ENCODE assay signal across 8 mouse cellular contexts in the genomic region with DNA sequence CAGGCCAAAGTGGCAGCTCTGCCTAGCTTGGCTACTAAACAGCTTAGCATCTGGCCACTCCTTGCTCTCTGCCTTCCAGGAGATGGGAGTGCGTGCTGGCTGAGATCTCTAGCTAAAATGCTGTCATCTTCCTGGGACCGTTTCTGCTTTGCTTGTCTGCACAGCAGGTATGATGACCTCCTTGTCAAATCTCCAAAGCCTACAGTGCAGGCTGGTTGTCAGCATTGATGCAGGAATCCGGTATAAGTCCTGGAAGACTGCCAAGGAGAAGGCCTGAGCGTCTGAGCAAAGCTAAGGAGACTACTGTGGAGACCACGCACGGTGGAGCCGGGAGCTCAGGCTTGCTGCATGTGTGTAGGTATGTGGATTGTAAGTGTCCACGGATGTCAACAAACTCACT. TPM values are rescaled to one million over a fixed set of nuclear protein-coding genes. Genes with fewer than 3 reads are reported as not detected.
DNase-seq lines count a peak whose midpoint lies in the region; ATAC-seq and TF ChIP-seq lines count a peak whose summit lies in the region.

A gene (plus strand): TSS at position 173 of the 400 bp plus-strand sequence.

- H3K4me2 ChIP-seq in neural tube, embryonic 12.5 days (replicated peaks), result no peak within 1 kb of the TSS
- no peak within 1 kb of the TSS for H3K4me2 ChIP-seq in neural tube, embryonic 15.5 days
- H3K4me2 ChIP-seq in intestine, embryonic 16.5 days (ENCODE audit: low read depth, low read length), result no peak within 1 kb of the TSS

- no peaks in the 10 kb centered on the region for H3K9me3 ChIP-seq in neural tube, embryonic 12.5 days
- no peaks in the 10 kb centered on the region for H3K9me3 ChIP-seq in neural tube, embryonic 15.5 days (replicated peaks)
- no peaks in the 10 kb centered on the region for H3K9me3 ChIP-seq in intestine, embryonic 16.5 days (ENCODE audit: control insufficient read depth, low read length)

- H3K36me3 ChIP-seq in neural tube, embryonic 12.5 days, result peaks cover under 1% of the 10 kb centered on the region; the same call in 1 of the 2 replicates
- no peaks in the 10 kb centered on the region for H3K36me3 ChIP-seq in neural tube, embryonic 15.5 days
- H3K36me3 ChIP-seq in intestine, embryonic 16.5 days (ENCODE audit: control insufficient read depth, insufficient read depth, low read length), result peaks cover 2% of the 10 kb centered on the region; the same call in 1 of the 2 replicates

- WGBS in cerebellum, adult 2 months, result 18% methylated on average over 8 of the region's 8 CpGs
- WGBS in neural tube, embryonic 12.5 days, result 87% methylated on average over 8 of the region's 8 CpGs
- WGBS in neural tube, embryonic 15.5 days, result 73% methylated on average over 8 of the region's 8 CpGs
- 63% methylated on average over 8 of the region's 8 CpGs for WGBS in intestine, embryonic 16.5 days

- intact Hi-C loops in left cerebral cortex, postnatal 25 days (cut with DNase I), result no loop called here

- no peak within 1 kb of the TSS for H3K9ac ChIP-seq in neural tube, embryonic 12.5 days
- no peak within 1 kb of the TSS for H3K9ac ChIP-seq in neural tube, embryonic 15.5 days (replicated peaks)
- H3K9ac ChIP-seq in intestine, embryonic 16.5 days (ENCODE audit: low read depth, low read length), result no peak within 1 kb of the TSS

- TF ChIP-seq CTCF in cerebellum, adult 2 months (IDR thresholded peaks at IDR 0.05; ENCODE audit: borderline replicate concordance, insufficient read depth, low read depth, low read length), result no peak

- peak; percentile 15 to 31 for DNase-seq in cerebellum, adult 2 months
- no peak for DNase-seq in cerebellum, adult 18-20 months
- DNase-seq in adrenal gland, postnatal 36 days, result no peak
- DNase-seq in left cerebral cortex, postnatal 25 days (ENCODE audit: low spot score in 2 of 2), result no peak

- peaks cover 6% of the 10 kb centered on the region for H3K4me1 ChIP-seq in cerebellum, adult 2 months (ENCODE audit: control insufficient read depth, insufficient read depth, low read length)
- H3K4me1 ChIP-seq in neural tube, embryonic 12.5 days, result no peaks in the 10 kb centered on the region
- no peaks in the 10 kb centered on the region for H3K4me1 ChIP-seq in neural tube, embryonic 15.5 days
- H3K4me1 ChIP-seq in intestine, embryonic 16.5 days (ENCODE audit: control insufficient read depth, insufficient read depth, low read length), result no peaks in the 10 kb centered on the region

- ATAC-seq in neural tube, embryonic 12.5 days (ENCODE audit: low FRiP score, low read depth), result no peak
- no peak for ATAC-seq in neural tube, embryonic 15.5 days (ENCODE audit: low FRiP score)
- ATAC-seq in intestine, embryonic 16.5 days, result no peak
- no peak for ATAC-seq in neutrophil, adult 5-6 weeks (ENCODE audit: extremely low read depth, insufficient number of reproducible peaks, low FRiP score, poor library complexity, severe bottlenecking)

- TF ChIP-seq POLR2A in cerebellum, adult 2 months (IDR thresholded peaks at IDR 0.05; ENCODE audit: borderline replicate concordance, insufficient read depth, low read length), result no peak

- no peaks in the 10 kb centered on the region for H3K27me3 ChIP-seq in cerebellum, adult 2 months (ENCODE audit: control insufficient read depth, insufficient read depth, low read length)
- H3K27me3 ChIP-seq in neural tube, embryonic 12.5 days (replicated peaks), result no peaks in the 10 kb centered on the region
- H3K27me3 ChIP-seq in neural tube, embryonic 15.5 days (replicated peaks), result no peaks in the 10 kb centered on the region
- H3K27me3 ChIP-seq in intestine, embryonic 16.5 days (replicated peaks; ENCODE audit: control insufficient read depth, insufficient read depth, low read length), result no peaks in the 10 kb centered on the region

- no peak within 1 kb of the TSS for H3K4me3 ChIP-seq in cerebellum, adult 2 months (replicated peaks; ENCODE audit: insufficient read depth, low read depth, low read length)
- H3K4me3 ChIP-seq in neural tube, embryonic 12.5 days, result no peak within 1 kb of the TSS
- H3K4me3 ChIP-seq in neural tube, embryonic 15.5 days (replicated peaks), result no peak within 1 kb of the TSS
- no peak within 1 kb of the TSS for H3K4me3 ChIP-seq in intestine, embryonic 16.5 days (ENCODE audit: low read length)

- H3K27ac ChIP-seq in cerebellum, adult 2 months (ENCODE audit: insufficient read depth, low read length), result no peak within 1 kb of the TSS
- no peak within 1 kb of the TSS for H3K27ac ChIP-seq in neural tube, embryonic 12.5 days
- H3K27ac ChIP-seq in neural tube, embryonic 15.5 days (replicated peaks), result no peak within 1 kb of the TSS
- no peak within 1 kb of the TSS for H3K27ac ChIP-seq in intestine, embryonic 16.5 days (ENCODE audit: low read length)

RNA-seq across cellular contexts. Expression of the gene that starts here (rescaled TPM):
- polyA plus RNA-seq in cerebellum, adult 2 months (2012; rRNA removed), result 15.2 and 16.7 TPM in 2 replicates
- 15.9 and 16.2 TPM in 2 replicates for polyA plus RNA-seq in neural tube, embryonic 12.5 days (2016; fragmentation: Nextera tagmentation; extraction: Ambion mirVana)
- 8.6 and 11.1 TPM in 2 replicates for polyA plus RNA-seq in neural tube, embryonic 15.5 days (2015; fragmentation: Nextera tagmentation; extraction: Ambion mirVana)
- 10.8 and 11.6 TPM in 2 replicates for polyA plus RNA-seq in intestine, embryonic 16.5 days (2015; fragmentation: Nextera tagmentation; extraction: Ambion mirVana)
- total RNA-seq in neutrophil, adult 5-6 weeks (2017), result 16.5 and 17.8 TPM in 2 replicates
- 10 to 100 TPM in 1 of 2 experiments, 1 to 10 TPM in 1; 9.5 to 11.2 TPM for total RNA-seq in adrenal gland, postnatal 36 days (2021)
- total RNA-seq in left cerebral cortex, postnatal 25 days (2021), result 1 to 10 TPM; 8.2 to 8.8 TPM

Comparison
In these comparisons a context has a peak if more than half of its experiments do, and no peak if none do; other contexts are left out.
1. DNase-seq: peak in cerebellum, adult 2 months (2 of 2); none in cerebellum, adult 18-20 months (0 of 2), adrenal gland, postnatal 36 days (0 of 2) and left cerebral cortex, postnatal 25 days (0 of 2).